Mouse (Mus musculus): ENCODE measurements around the gene Alk.

DNA sequence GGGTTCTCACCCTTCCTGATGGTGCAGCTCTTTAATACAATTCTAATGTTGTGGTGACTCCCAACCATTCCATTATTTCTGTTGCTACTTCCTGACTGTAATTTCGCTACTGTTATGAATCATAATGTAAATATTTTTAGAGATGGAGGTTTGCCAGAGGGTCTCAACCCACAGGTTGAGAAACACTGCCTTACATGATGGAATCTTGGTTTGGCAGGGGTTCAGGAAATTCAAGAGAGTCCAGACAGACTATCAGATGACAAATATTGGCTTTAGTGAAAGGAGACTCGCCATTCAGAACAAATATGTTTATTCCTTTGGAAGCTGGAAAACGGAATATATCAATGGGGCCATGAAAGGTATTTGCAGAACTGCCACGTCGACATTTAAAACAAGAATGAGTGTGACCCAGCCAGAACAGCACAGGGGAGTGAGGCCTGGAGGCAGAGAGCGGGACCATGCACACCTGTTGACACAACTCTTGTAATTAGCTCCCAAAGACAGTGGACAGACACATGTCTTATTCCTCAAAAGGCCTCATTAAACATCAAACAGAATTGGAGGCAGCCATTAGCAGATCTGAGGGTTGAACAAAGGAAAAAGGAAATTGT, 44.3 kb upstream of the Alk start:
- TF ChIP-seq POLR2A (IDR thresholded peaks at IDR 0.05; ENCODE audit: insufficient read depth, low read depth, low read length) (no peak), CTCF (IDR thresholded peaks at IDR 0.05; ENCODE audit: insufficient read depth, low read depth, low read length) (no peak)
